Mouse (Mus musculus) embryonic fibroblast, embryonic 13.5 days (primary cell): ENCODE data around the gene Cd7. TPM values are rescaled to one million over a fixed set of nuclear protein-coding genes. Genes with fewer than 3 reads are reported as not detected.

ENCODE experiments used
- H3K27ac ChIP-seq: 2 replicates; pipeline ENCODE4 v1.5.1; 2012; ENCODE audit warnings: low read length, control low read depth, inconsistent platforms; ENCODE audit not compliant: insufficient read depth
- H3K4me1 ChIP-seq: 2 replicates; pipeline ENCODE4 v1.6.1; 2011; ENCODE audit warnings: low read length; ENCODE audit not compliant: control insufficient read depth, insufficient read depth
- H3K4me3 ChIP-seq: 2 replicates; pipeline ENCODE4 v1.5.1; 2011; ENCODE audit warnings: mild to moderate bottlenecking, control low read depth, low read length; ENCODE audit not compliant: insufficient read depth
- CTCF ChIP-seq: IDR thresholded peaks from 2 replicates; pipeline ENCODE4 v1.5.1; 2011; ENCODE audit warnings: mild to moderate bottlenecking, control low read depth, low read length, moderate library complexity, borderline replicate concordance; ENCODE audit not compliant: insufficient read depth
- POLR2A ChIP-seq: IDR thresholded peaks from 2 replicates; pipeline ENCODE4 v1.6.1; 2011; ENCODE audit warnings: low read depth, mild to moderate bottlenecking, control low read depth, low read length, moderate library complexity
- polyA plus RNA-seq: library from polyadenylated mRNA; stranded (reverse); fragments of >200 nt; gene quantifications from 2 replicates; pipeline ENCODE4 v1.2.4, GENCODE M21; 2011; ENCODE audit warnings: low read depth; ENCODE audit not compliant: missing spikeins, insufficient read length

The Cd7 gene
- polyA plus RNA-seq, 1 experiment = not detected

DNA sequence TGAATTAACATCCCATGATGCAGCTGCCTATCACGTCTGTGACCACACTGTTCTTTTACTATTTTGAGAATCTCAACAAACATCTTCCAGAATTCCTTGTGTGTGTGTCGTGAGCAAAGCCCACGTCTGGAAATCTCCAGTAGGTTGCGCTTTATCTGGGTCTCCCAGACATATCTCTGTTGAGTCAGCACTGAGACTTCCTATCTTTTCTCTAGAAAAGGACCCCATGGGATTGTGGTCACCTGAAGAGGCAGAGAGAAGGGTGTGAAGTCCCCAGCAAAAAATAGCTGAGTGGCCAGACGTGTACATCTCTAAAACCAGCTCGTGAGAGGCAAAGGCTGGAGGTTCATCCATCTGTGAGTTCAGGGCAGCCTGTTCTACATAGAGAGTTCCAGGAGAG, 15.1 kb downstream of the Cd7 start:
- no peak overlapping the region for H3K4me3 ChIP-seq
- TF ChIP-seq POLR2A = no peak
- no peak for TF ChIP-seq CTCF
- H3K4me1 ChIP-seq = no peaks in the 10 kb centered on the region
- no peak overlapping the region for H3K27ac ChIP-seq

DNA sequence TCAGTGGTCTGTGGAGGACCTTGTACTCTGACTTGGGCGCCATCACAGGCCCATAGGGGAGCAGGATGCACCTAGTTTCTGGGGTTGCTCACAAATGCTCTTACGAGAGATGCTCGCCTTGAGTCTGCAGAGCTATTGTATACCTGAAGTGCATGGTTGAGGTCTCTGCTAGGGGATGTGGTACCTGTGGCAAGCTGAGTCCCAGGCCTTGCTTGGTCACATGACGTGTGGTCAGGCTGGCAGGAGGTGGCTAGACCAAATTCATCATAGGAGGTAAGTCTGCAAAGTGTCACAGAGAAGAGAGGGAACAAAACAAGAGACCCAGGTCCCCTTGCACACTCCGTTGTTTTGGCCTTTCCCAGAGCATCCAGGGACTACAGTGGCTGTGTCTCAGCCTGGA, 19.7 kb downstream of the Cd7 start:
- Histone ChIP-seq H3K27ac (no peak overlapping the region), H3K4me1 (no peaks in the 10 kb centered on the region), H3K4me3 (no peak overlapping the region)
- TF ChIP-seq CTCF = no peak
- no peak for TF ChIP-seq POLR2A

DNA sequence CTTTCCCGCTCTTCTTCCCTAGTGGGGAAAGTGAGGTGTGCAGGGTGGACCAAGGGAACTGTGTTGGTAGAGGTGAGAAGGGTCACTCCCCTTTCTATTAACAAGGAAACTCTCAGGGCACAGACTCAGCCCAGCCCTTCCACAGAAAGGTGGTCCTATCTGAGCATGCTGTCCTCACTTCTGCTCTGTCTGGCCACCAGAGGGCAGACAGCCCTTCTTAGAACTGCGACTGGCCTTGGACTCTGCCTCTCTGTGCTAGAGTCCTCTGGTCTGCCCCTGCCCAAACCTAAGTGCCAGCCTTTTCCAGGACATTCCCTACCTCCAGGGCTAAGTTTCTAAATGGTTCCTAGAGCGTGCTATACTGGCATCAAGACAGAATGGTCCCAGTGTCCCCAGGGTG, 21.5 kb downstream of the Cd7 start:
- Histone ChIP-seq H3K4me1 (no peaks in the 10 kb centered on the region), H3K27ac (no peak overlapping the region)
- peak; percentile 85 for TF ChIP-seq CTCF
- TF ChIP-seq POLR2A = no peak

DNA sequence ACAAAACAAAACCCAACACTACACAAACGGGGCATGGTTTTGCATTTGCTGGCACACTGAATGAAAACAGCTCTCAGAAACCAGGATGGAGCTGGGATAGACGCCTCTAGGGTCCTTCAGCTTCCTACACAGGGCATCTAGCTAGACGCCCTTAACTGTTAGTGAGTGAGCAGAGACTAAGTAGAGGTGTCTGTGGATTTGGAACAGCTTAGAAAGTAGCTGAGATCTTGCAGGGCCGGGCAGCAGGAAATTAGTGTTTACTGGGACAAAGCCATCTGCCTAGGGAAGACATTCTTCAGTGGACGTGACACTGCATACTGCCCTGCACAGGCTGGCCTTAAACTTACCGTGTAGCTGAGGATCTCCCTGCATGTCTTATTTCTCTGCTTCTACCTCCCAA, 23.7 kb downstream of the Cd7 start:
- Histone ChIP-seq H3K27ac (no peak overlapping the region), H3K4me3 (no peak overlapping the region), H3K4me1 (no peaks in the 10 kb centered on the region)
- no peak for TF ChIP-seq CTCF
- TF ChIP-seq POLR2A = no peak

More for the DNA sequence above, 21.5 kb downstream of the Cd7 start:
- H3K4me3 ChIP-seq = no peak overlapping the region

DNA sequence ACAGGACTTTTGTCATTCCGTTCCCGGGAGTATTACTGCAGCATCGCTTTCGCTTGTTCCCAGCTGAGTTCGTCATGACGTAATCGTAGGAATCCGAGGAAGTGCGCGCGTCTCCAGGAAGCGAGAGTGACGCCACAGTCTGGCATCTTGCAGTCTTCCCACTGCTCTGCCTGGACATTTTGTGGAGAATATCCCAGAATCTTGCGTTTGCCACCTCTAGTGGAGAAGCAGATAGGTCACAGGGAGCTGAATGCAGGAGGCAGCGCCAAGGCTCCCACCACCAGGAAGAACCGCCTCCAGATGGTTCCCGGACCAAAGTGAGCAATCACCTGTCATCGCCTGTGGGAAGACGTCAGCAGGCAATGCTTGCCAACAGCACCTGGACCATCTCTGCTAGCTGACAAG, 24.3 kb downstream of the Cd7 start:
- TF ChIP-seq POLR2A = no peak
- no peak for TF ChIP-seq CTCF
- no peak overlapping the region for H3K27ac ChIP-seq
- H3K4me3 ChIP-seq = no peak overlapping the region
- H3K4me1 ChIP-seq = no peaks in the 10 kb centered on the region

DNA sequence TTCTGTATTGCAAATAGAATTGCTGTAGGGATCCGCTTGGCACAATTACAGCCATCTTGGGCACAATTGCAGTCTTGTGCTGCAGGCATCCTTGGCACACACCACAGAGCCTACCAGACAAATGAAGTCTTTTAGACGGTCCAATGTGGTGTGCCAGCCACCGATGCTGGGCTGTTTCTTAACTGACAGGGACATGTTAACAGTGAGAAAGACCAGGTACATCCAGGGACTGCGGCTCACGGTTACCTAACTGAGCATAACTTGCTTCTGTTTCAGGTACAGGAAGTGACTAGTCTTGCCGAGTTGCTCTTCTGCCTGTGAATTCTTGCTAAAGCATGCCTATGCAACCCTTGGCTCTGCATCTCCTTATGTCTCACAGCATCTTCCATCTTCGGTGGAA, 25.6 kb downstream of the Cd7 start:
- TF ChIP-seq CTCF (no peak), POLR2A (no peak)
- Histone ChIP-seq H3K4me3 (no peak overlapping the region), H3K27ac (no peak overlapping the region), H3K4me1 (no peaks in the 10 kb centered on the region)

DNA sequence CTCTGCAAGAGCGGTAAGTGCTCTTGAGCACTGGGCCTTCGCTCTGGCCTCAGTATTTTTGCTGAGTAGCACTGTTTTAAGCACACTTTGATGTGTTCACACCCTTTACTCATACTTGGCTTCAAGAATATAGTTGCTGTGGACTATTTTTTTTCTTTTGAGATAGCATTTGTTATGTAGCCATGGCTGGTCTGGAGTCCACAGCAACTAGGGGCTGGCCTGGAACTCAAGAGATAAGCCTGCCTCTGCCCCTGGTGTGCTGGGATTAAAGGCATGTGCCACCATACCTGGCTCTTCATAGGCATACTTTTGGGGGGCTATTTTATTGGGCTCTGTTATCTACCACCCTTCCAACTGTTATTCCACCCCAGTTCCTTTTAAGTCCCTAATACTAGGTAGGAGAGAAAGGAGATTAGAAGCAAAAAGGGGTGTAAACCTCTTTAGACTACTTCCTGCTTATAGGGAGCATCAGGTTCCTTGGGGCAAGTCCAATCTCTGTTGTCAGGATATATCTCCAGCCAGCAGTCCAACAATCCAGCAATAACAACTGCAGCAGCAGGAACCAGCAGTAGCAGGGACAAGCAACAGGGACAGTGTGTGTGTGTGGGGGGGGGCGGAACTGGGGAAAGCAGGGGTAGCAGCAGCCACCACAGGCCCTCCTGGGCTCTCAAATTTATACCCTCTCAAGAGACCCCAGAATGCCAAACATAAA, 29.0 kb downstream of the Cd7 start:
- no peak overlapping the region for H3K27ac ChIP-seq
- H3K4me1 ChIP-seq = no peaks in the 10 kb centered on the region
- TF ChIP-seq CTCF (no peak), POLR2A (no peak)
- H3K4me3 ChIP-seq = no peak overlapping the region

DNA sequence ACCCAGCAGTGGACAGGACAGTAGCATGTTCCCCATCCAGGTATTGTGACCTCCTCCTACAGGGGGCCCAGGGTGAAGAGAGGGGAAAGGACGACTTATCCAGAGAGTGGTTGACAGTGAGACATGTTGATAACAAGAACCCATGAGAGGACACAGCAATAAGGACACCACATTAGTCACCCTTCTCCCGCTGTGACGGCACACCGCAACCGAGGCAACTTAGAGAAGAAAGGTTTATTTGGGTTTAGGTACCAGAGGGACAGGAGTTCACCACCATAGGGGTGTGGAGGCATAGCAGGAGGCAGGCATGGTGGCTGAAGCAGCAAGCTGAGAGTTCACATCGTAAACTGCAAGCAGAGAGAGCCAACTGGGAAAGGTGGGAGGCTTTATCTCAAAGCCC, 33.0 kb downstream of the Cd7 start:
- no peak overlapping the region for H3K4me3 ChIP-seq
- peaks cover 5% of the 10 kb centered on the region for H3K4me1 ChIP-seq
- H3K27ac ChIP-seq = no peak overlapping the region
- TF ChIP-seq CTCF (no peak), POLR2A (no peak)

DNA sequence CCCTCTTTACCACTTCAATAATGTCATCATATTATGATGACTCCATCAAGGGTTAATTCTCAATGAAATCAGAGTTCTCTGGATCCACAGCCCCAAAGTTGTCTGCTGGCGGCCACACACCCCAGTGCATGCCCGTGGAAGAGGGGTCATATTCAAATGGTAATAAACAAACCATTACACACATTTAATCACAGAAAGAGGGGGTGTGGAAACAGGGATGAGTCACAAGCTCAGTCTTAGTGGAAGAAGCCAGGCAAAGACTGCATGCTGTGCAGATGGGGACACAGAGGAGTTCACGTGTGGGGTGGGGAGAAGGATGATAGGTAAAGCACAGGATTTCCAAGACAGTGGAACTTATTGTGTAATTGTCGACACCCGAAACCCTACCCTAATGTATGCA, 34.9 kb downstream of the Cd7 start:
- peaks cover 5% of the 10 kb centered on the region for H3K4me1 ChIP-seq
- no peak overlapping the region for H3K27ac ChIP-seq
- TF ChIP-seq POLR2A = no peak
- no peak for TF ChIP-seq CTCF
- H3K4me3 ChIP-seq = no peak overlapping the region

DNA sequence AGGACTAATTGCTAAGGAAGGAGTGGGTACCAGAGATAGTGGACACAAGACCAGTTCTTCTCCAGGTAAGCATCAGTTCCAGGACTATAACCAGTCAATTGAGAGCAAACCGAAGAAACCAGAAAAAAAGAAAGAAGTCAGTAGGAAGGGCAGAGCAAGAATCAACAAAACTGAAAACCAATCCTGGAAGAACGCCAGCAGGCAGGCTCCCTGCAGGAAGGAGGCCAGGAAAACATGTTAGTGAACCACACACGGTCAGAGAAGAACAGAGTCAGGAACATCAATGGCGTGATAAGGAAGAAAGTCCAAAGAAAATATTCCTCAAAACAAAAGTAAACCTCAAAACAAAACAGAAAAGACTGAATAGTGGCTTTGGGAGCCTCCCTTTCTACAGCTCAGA, 37.3 kb downstream of the Cd7 start:
- peaks cover 5% of the 10 kb centered on the region for H3K4me1 ChIP-seq
- no peak overlapping the region for H3K4me3 ChIP-seq
- H3K27ac ChIP-seq = no peak overlapping the region
- TF ChIP-seq POLR2A = no peak
- TF ChIP-seq CTCF = no peak
